Mouse (Mus musculus) Patski (cell line): ENCODE results near the gene Plekhm3. TPM values are rescaled to one million over a fixed set of nuclear protein-coding genes. Genes with fewer than 3 reads are reported as not detected.

ENCODE experiments used
- ATAC-seq: fragments of 100-300 bp; one replicate; pipeline ENCODE4 v1.8.0; 2021
- CTCF ChIA-PET: fragments of 350-600 bp; sonication (Branson Sonifier 250); formaldehyde crosslinking; loops from one replicate; lab custom pipeline; 2022; ENCODE audit warnings: inconsistent platforms; lab: Charles Lee
- POLR2A ChIA-PET: fragments of 350-600 bp; sonication (Branson Sonifier 250); formaldehyde crosslinking; loops from one replicate; lab custom pipeline; 2022; ENCODE audit warnings: antibody characterized with exemption, inconsistent platforms; lab: Charles Lee
- DNase-seq: peaks from one replicate; pipeline ENCODE4 v3.0.0-alpha.2; 2011; ENCODE audit warnings: low read depth, low spot score
- H3K27me3 ChIP-seq: fragments of 371-371 bp; one replicate; pipeline ENCODE4 v1.5.1; 2021
- CTCF ChIP-seq: fragments of 100-300 bp; IDR thresholded peaks from one replicate; pipeline ENCODE4 v1.5.1; 2021
- in situ Hi-C: fragments of 300-500 bp; cut with MboI; formaldehyde crosslinking; loops from 3 replicates; pipeline ENCODE4 v1.11.1; 2018; ENCODE audit warnings: low pct_unique_long_range_greater_than_20kb, mixed read lengths
- polyA plus RNA-seq: library from polyadenylated mRNA; unstranded; gene quantifications from one replicate; pipeline ENCODE4 v1.2.3, GENCODE M21; 2021

The Plekhm3 gene
- polyA plus RNA-seq, 1 experiment from 2014 or later = 10.2 TPM

DNA sequence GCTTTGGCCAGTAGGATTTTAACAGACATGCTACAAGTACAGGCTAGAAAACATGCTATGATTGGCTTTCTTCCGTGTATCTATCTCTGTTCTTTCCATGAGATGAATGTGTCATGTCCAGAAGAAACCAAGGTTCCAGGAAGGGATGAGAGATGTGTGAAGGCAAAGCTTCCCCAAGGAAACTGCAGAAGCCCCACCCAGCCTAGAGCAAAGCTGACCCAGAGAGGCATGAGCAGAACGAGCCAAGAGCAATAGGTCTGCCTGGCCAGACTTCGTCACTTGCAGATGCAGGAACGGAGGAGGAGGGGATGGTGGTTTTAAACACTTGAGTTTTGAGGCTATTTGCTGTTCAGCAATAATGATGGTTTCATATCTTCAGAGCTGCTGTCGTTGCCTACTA lies 198.9 kb downstream of the Plekhm3 start:
- H3K27me3 ChIP-seq = no peaks in the 10 kb centered on the region
- POLR2A ChIA-PET = interaction anchor here (0.6 kb wide), 2 partner anchors 39 to 156 kb away, joined by 3 to 9 read pairs; no protein-coding TSS in a partner anchor
- in situ Hi-C loops = no loop called here
- ATAC-seq = no peak
- DNase-seq = no peak
- no peak for TF ChIP-seq CTCF
- CTCF ChIA-PET = interaction anchor here (0.9 kb wide), 1 partner anchor 161 kb away, joined by 3 read pairs; no protein-coding TSS in a partner anchor

DNA sequence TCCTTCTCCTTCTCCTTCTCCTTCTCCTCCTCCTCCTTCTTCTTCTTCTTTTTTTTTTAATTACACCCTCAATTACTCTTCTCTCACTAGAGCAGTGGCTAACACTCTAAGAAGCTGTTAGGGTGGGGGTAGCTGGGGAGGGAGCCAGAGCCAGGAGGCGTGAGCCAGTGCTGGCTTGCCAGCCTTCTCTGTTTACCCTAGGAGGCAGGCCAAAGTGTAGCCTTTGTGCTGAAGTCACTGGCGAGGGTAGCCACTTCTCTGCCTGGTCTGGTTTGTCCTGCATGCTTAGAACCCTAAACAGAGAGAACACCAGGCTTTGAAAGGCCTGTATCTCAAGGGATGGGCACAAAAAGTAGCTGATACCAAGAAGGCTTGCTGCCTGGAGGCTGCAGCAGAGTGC lies 199.4 kb downstream of the Plekhm3 start:
- DNase-seq (no peak), ATAC-seq (no peak)
- ChIA-PET POLR2A (interaction anchor here (0.6 kb wide), 2 partner anchors 39 to 157 kb away, joined by 3 to 9 read pairs; no protein-coding TSS in a partner anchor), CTCF (interaction anchor here (0.9 to 1.9 kb wide), 3 partner anchors 9 to 161 kb away, joined by 3 to 8 read pairs (median 5); partner anchors contain the start of gene Fzd5)
- H3K27me3 ChIP-seq = no peaks in the 10 kb centered on the region
- in situ Hi-C loops = no loop called here
- no peak for TF ChIP-seq CTCF

DNA sequence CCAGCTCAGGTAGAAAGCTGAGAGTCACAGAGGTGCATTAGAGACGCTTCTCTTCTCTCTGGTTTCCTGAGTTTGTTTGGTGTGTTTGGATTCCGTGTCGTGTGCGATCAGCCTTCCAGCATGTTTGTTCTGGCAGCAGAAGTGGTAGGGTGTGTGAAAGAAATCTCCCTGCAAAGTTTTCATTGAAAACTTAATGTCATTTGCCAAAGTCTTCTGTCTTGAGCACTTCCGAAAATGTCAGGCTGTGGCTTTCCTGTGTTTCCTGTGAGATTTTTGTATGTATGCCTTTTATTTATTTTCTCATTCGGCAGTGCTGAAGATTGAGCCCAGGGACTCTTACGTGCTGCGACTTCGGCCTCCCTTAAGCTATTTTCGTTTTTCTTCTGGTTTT lies 200.0 kb downstream of the Plekhm3 start:
- in situ Hi-C loops = no loop called here
- no peaks in the 10 kb centered on the region for H3K27me3 ChIP-seq
- DNase-seq (no peak), ATAC-seq (peak; percentile 4)
- TF ChIP-seq CTCF = no peak
- POLR2A ChIA-PET = no interaction called here
- CTCF ChIA-PET = interaction anchor here (1.3 to 1.9 kb wide), 4 partner anchors 10 to 162 kb away, joined by 4 to 8 read pairs (median 4); partner anchors contain the start of gene Fzd5

DNA sequence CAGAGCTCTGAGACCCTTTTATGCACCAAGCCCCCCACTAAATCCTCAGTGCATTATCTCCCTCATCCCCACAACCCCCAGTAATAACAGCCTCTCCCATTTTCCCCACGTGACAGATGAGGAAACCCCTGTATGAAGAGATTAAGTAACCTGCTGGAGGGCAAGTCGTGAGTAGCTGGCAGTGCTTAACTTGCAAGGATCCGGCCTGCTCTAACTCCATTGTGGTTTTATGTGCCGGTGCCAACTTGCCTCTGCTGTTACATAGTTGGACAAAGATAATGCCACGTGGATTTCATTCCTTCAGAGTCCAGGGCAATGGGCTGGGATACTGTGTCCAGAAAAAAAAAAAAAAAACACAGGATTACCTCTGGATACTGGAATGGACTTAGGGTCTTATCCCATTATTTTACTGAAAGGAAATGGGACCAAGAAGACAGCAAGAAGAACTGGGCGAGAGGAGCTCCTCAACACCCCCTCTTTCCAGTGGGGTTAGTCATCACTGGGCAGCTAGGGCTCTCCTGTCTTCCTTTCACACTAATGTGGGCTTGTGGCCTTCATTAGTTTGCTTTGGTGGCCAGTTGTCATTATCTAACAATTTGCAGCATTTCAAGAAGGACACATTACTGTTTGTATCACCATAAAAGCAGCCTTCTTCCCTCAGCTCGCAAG lies 200.5 kb downstream of the Plekhm3 start:
- H3K27me3 ChIP-seq = no peaks in the 10 kb centered on the region
- TF ChIP-seq CTCF = no peak
- CTCF ChIA-PET = interaction anchor here (1.3 to 1.9 kb wide), 4 partner anchors 10 to 162 kb away, joined by 4 to 8 read pairs (median 4); partner anchors contain the start of gene Fzd5
- POLR2A ChIA-PET = no interaction called here
- in situ Hi-C loops = no loop called here
- peak; percentile 57 for ATAC-seq
- no peak for DNase-seq

DNA sequence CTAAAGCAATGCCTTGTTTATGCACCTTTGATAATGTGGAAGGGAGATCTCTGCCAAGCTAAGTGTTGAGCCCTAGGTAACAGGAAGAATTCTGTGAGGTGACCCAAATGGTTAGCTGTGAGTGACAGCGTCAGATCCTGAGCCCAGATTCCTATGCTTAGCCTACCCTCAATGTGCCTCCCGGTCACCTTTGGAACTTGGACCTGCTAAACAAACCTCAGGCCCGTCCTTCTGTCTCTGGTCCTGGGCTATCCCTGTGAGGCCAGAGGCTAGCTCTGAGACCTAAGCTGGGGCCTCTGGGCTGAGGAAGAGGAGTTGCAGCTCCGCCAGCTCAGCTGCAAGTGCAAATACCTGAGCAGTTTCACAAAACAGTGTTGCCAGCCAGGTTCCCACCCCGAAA lies 202.0 kb downstream of the Plekhm3 start:
- TF ChIP-seq CTCF = no peak
- in situ Hi-C loops = no loop called here
- ChIA-PET CTCF (interaction anchor here (1.4 kb wide), 1 partner anchor 29 kb away, joined by 4 read pairs; no protein-coding TSS in a partner anchor), POLR2A (no interaction called here)
- no peaks in the 10 kb centered on the region for H3K27me3 ChIP-seq
- DNase-seq = no peak
- ATAC-seq = no peak

DNA sequence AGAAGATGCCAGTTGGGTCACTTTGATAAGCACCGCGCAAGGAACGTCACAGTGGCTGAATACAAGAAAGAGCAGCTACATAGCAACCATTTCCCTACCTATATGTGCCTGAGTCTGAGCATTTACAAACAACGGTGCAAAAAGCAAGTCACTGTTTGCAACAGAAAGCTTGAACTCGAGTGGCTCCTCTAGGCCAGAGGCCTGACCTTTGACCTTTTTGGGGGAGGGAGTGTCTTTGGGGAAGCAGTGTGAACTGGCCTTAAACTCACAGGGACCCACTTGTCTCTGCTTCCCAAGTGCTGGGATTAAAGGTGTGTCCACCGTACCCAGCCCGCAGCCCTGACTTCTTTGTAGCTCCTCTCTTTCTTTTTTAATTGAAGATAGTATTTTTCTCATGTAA lies 203.0 kb downstream of the Plekhm3 start:
- in situ Hi-C loops = no loop called here
- no peaks in the 10 kb centered on the region for H3K27me3 ChIP-seq
- no peak for TF ChIP-seq CTCF
- ChIA-PET CTCF (interaction anchor here (1.4 kb wide), 1 partner anchor 28 kb away, joined by 4 read pairs; no protein-coding TSS in a partner anchor), POLR2A (no interaction called here)
- ATAC-seq = no peak
- no peak for DNase-seq

DNA sequence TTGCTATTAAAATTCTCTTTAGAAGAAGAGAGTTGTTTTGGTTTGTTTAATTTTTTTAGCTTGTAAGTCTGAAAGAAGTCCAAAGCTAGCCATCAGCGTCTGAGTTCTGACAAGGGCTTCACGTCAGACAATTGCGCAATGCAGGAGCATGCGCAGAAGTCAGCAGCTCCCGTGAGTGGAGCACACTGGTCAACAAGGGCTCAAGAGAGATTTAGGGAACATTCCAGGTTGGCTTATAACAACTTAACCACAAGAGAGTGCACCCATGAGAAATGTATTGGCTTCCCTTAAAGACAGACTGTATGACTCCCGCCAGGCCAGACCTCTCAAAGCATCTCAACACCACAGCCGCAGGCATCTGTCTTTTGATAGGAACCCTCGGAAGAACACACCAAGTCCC lies 203.5 kb downstream of the Plekhm3 start:
- H3K27me3 ChIP-seq = no peaks in the 10 kb centered on the region
- in situ Hi-C loops = no loop called here
- TF ChIP-seq CTCF = no peak
- CTCF ChIA-PET = interaction anchor here (1.6 kb wide), 1 partner anchor 11 kb away, joined by 5 read pairs; no protein-coding TSS in a partner anchor
- POLR2A ChIA-PET = interaction anchor here (0.6 kb wide), 1 partner anchor 43 kb away, joined by 3 read pairs; no protein-coding TSS in a partner anchor
- no peak for DNase-seq
- ATAC-seq = no peak

DNA sequence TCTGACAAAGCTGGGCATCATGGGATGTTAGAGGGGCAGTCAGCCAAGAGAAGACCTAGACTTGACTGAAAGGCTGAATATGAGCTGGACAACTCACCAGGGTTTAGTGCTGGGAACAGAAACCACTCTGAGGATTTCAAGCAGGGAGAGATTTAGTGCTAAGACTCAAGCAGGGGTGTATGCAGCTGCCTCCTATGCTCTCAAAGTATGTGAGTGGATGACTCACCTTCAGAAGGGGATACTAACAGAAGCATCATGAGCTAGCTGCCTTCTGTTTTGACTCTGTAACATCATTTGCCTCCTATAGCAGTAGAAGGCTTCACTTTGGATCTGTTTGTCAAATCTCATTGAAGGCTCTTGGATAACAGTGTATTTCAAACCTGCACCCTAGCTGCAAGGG lies 212.0 kb downstream of the Plekhm3 start:
- no peaks in the 10 kb centered on the region for H3K27me3 ChIP-seq
- DNase-seq (no peak), ATAC-seq (no peak)
- ChIA-PET CTCF (no interaction called here), POLR2A (no interaction called here)
- no peak for TF ChIP-seq CTCF
- in situ Hi-C loops = loop anchor here (5.0 kb wide), 1 partner anchor 43 kb away; no protein-coding TSS in a partner anchor

DNA sequence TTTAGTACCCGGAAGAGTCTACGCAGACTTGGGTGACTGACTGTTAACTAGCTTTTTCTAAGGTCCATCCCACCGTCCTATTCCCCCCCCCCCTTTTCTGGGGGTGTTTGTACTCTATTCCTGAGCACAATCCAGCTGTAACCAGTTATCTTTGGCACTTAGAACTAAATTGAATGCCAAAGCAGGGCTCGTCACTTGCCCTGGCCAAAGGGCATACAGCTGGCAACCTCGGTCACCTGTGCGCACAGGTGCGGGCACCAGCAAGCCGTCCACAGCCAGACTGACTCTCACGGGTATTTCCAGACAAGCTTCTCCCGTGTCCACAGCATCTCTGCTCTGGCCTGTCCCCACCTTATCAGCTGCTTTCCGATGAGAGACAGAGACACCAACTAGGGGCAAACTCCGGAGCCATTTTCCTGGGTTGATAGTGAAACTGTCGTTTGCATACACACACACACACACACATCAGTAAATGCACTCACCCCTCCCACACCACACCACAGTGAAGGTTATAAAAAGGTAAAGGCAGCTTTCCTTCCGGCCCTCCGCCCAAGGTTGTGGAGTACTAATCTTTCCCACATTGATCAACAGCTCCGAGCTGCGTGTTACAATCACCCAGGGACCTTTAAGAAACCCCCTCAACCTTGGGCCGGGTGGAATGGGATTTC lies 213.7 kb downstream of the Plekhm3 start:
- in situ Hi-C loops = no loop called here

DNA sequence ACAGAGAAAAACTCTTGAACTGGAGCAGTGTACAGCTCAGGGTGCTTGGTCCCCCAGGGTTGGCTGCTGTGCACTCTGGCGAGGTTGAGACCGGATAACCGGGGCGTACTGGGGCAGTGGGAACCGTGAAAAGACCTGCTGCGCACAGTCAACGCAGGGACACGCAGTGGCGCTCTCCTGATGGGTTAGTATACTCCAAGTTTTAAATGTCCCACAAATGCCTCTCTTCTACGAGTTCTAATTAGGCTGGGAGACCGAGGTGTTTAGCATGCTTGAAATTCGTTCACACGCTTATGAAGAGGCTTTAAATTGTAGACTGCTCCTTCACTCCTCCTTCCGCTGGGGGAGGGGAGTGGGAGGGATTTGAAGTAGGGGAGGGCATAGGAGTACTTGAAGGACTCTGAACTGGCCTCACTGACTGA lies 218.0 kb downstream of the Plekhm3 start:
- ATAC-seq (no peak), DNase-seq (no peak)
- in situ Hi-C loops = no loop called here
- no peak for TF ChIP-seq CTCF
- POLR2A ChIA-PET = interaction anchor here (0.7 to 1.6 kb wide), 3 partner anchors 10 to 126 kb away, joined by 3 to 6 read pairs (median 4); no protein-coding TSS in a partner anchor
- H3K27me3 ChIP-seq = no peaks in the 10 kb centered on the region
- CTCF ChIA-PET = interaction anchor here (1.2 to 2.0 kb wide), 6 partner anchors 18 to 183 kb away, joined by 3 to 10 read pairs (median 4); no protein-coding TSS in a partner anchor

More for the DNA sequence above, 213.7 kb downstream of the Plekhm3 start:
- ChIA-PET POLR2A (no interaction called here), CTCF (interaction anchor here (1.0 to 1.9 kb wide), 4 partner anchors 13 to 93 kb away, joined by 3 to 4 read pairs (median 4); no protein-coding TSS in a partner anchor)
- ATAC-seq (no peak), DNase-seq (no peak)
- H3K27me3 ChIP-seq = no peaks in the 10 kb centered on the region
- TF ChIP-seq CTCF = no peak
